In the genomic region with DNA sequence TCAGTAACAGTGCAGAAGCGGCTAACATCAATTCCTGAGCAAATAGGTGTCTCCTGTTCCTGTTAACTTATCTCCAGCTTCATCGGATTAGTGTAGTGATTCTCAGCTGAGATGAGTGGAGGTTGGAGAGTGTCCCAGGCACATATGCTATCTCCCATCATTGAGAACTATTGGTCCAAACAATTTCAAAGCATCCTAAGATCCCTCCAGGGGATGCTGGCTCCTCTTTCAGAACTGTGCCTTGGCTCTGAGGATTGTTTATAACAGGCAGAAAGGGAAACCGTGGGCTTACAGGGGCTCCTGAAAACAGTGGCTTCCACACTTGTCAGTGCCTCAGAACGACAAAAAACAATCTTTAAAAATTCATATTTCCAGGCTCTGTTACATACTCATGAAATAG, we compare ENCODE assay signal across 18 mouse cellular contexts.
DNase-seq lines count a peak whose midpoint lies in the region; ATAC-seq lines count a peak whose summit lies in the region.
"Had no signal": no experiment of that assay in that cellular context is flagged by ENCODE, and none has a peak within 500 bp of the region (broad histone marks: within the 10 kb centered on the region; RNA-seq: fewer than 3 reads in every experiment).

No protein-coding gene starts in this region.

- ATAC-seq in frontal cortex, adult (ENCODE audit: low TSS enrichment), result 0 out of 2 replicates have a peak, but pooled peaks have one; percentile 36
- ATAC-seq: activated CD4-positive, CD25-positive, alpha-beta regulatory T cell, adult 4 months; CD4-positive, CD25-positive, alpha-beta regulatory T cell, adult 4 months; Patski had no signal

- DNase-seq in frontal cortex, postnatal 36 days (ENCODE audit: low spot score in 2 of 2), result no peak
- peak; percentile 61 for DNase-seq in brain, adult 2 months (ENCODE audit: low read depth, low spot score)
- no peak for DNase-seq in ovary, adult 18-20 months (ENCODE audit: low spot score)
- DNase-seq: adrenal gland, adult 2 months; adrenal gland, adult 8-10 months; adrenal gland, postnatal 10 days; adrenal gland, postnatal 14 days; adrenal gland, postnatal 25 days; adrenal gland, postnatal 36 days; B cell, adult 2 months; cerebellum, adult 11 months; cerebellum, adult 11-12 months; cerebellum, adult 18-20 months; cerebellum, adult 2 months had no signal
